Mouse (Mus musculus) forebrain, embryonic 14.5 days (tissue): ENCODE measurements at regions not wholly inside any gene's neighbourhood (a gene's known extent, or its start where the extent isn't known, plus 50 kb on each side); places are given as distances from the start of the nearest gene placed in this dataset.
A peak's percentile ranks its signal among the peaks of the same experiment; 100 is the strongest.

Source experiments
- ATAC-seq: fragments of 200-750 bp; cut with Nextera tagmentation; 2 replicates; pipeline ENCODE4 v1.8.0; 2017; ENCODE audit warnings: mild to moderate bottlenecking, moderate library complexity
- DNase-seq: peaks from one replicate; pipeline ENCODE4 v3.0.0-alpha.2; 2015; ENCODE audit warnings: low spot score
- H3K27ac ChIP-seq: fragments of 300-500 bp; sonication (generic); 2 replicates; pipeline ENCODE4 v1.5.1; 2014; ENCODE audit warnings: low read depth, mild to moderate bottlenecking, control low read depth, low read length, moderate library complexity
- H3K27me3 ChIP-seq: fragments of 300-500 bp; sonication (generic); replicated peaks from 2 replicates; pipeline ENCODE4 v1.6.1; 2014; ENCODE audit warnings: low read length, control low read depth, mixed read lengths; ENCODE audit not compliant: control insufficient read depth, insufficient read depth
- H3K36me3 ChIP-seq: fragments of 300-500 bp; sonication (generic); 2 replicates; pipeline ENCODE4 v1.6.1; 2014; ENCODE audit warnings: low read length, control low read depth; ENCODE audit not compliant: control insufficient read depth, insufficient read depth
- H3K4me1 ChIP-seq: fragments of 300-500 bp; sonication (generic); 2 replicates; pipeline ENCODE4 v1.6.1; 2014; ENCODE audit warnings: antibody characterized with exemption, low read length, control low read depth; ENCODE audit not compliant: control insufficient read depth, insufficient read depth
- H3K4me2 ChIP-seq: fragments of 300-500 bp; sonication (generic); 2 replicates; pipeline ENCODE4 v1.6.1; 2014; ENCODE audit warnings: mild to moderate bottlenecking, control low read depth, low read length
- H3K4me3 ChIP-seq: fragments of 300-500 bp; sonication (generic); 2 replicates; pipeline ENCODE4 v1.5.1; 2014; ENCODE audit warnings: low read depth, low read length, control low read depth
- H3K9ac ChIP-seq: fragments of 300-500 bp; sonication (generic); 2 replicates; pipeline ENCODE4 v1.6.1; 2014; ENCODE audit warnings: mild to moderate bottlenecking, low read length, control low read depth, moderate library complexity
- H3K9me3 ChIP-seq: fragments of 300-500 bp; sonication (generic); replicated peaks from 2 replicates; pipeline ENCODE4 v1.6.1; 2016; ENCODE audit warnings: low read length, control low read depth, mixed read lengths; ENCODE audit not compliant: control insufficient read depth
- WGBS: fragments of 180-500 bp; shearing (Covaris S2); extraction: QIAGEN DNeasy Blood & Tissue Kit; methylation state at CpG from one replicate; pipeline ENCODE4 v1.1.7; 2014; 5-methylcytosine and 5-hydroxymethylcytosine counted together

- DNase-seq (no peak), ATAC-seq (no peak)
- Histone ChIP-seq H3K27me3 (no peaks in the 10 kb centered on the region), H3K4me3 (no peak overlapping the region), H3K4me1 (no peaks in the 10 kb centered on the region), H3K9ac (no peak overlapping the region), H3K36me3 (no peaks in the 10 kb centered on the region), H3K9me3 (no peaks in the 10 kb centered on the region), H3K4me2 (no peak overlapping the region), H3K27ac (no peak overlapping the region)
- WGBS = 86% methylated on average over 6 of the region's 6 CpGs
These were observed 50.8 kb upstream of the Ptpn13 start for GRCm38 (mm10) chr5:103374162-103374561.

- H3K4me2 ChIP-seq = no peak overlapping the region
- DNase-seq (no peak), ATAC-seq (no peak)
- no peaks in the 10 kb centered on the region for H3K36me3 ChIP-seq
- H3K27ac ChIP-seq = no peak overlapping the region
- H3K4me3 ChIP-seq = no peak overlapping the region
- no peak overlapping the region for H3K9ac ChIP-seq
- no peaks in the 10 kb centered on the region for H3K27me3 ChIP-seq
- H3K4me1 ChIP-seq = no peaks in the 10 kb centered on the region
- no peaks in the 10 kb centered on the region for H3K9me3 ChIP-seq
- 93% methylated on average over 4 of the region's 4 CpGs for WGBS
These were observed 51.9 kb upstream of the Ptpn13 start for GRCm38 (mm10) chr5:103373089-103373488.

GRCm38 (mm10) chr5:103370456-103370855 lies 54.5 kb upstream of the Ptpn13 start:
- H3K36me3 ChIP-seq = no peaks in the 10 kb centered on the region
- DNase-seq (no peak), ATAC-seq (no peak)
- 86% methylated on average over 4 of the region's 4 CpGs for WGBS
- H3K27ac ChIP-seq = no peak overlapping the region
- no peak overlapping the region for H3K4me2 ChIP-seq
- no peak overlapping the region for H3K9ac ChIP-seq
- no peak overlapping the region for H3K4me3 ChIP-seq
- H3K4me1 ChIP-seq = no peaks in the 10 kb centered on the region
- no peaks in the 10 kb centered on the region for H3K27me3 ChIP-seq
- H3K9me3 ChIP-seq = no peaks in the 10 kb centered on the region

GRCm38 (mm10) chr5:103368993-103369392 lies 56.0 kb upstream of the Ptpn13 start:
- DNase-seq (no peak), ATAC-seq (no peak)
- no peak overlapping the region for H3K27ac ChIP-seq
- 79% methylated on average over 10 of the region's 10 CpGs for WGBS
- no peak overlapping the region for H3K4me2 ChIP-seq
- H3K9ac ChIP-seq = no peak overlapping the region
- no peaks in the 10 kb centered on the region for H3K27me3 ChIP-seq
- H3K4me1 ChIP-seq = peaks cover 8% of the 10 kb centered on the region
- no peaks in the 10 kb centered on the region for H3K36me3 ChIP-seq
- H3K4me3 ChIP-seq = no peak overlapping the region
- no peaks in the 10 kb centered on the region for H3K9me3 ChIP-seq

GRCm38 (mm10) chr5:103367201-103367671 lies 57.8 kb upstream of the Ptpn13 start:
- Histone ChIP-seq H3K4me3 (no peak overlapping the region), H3K4me1 (peaks cover 8% of the 10 kb centered on the region), H3K27ac (no peak overlapping the region), H3K36me3 (no peaks in the 10 kb centered on the region), H3K9me3 (no peaks in the 10 kb centered on the region), H3K4me2 (no peak overlapping the region), H3K9ac (no peak overlapping the region), H3K27me3 (no peaks in the 10 kb centered on the region)
- ATAC-seq = no peak
- DNase-seq = no peak
- 62% methylated on average over 12 of the region's 12 CpGs for WGBS

- DNase-seq (no peak), ATAC-seq (no peak)
- H3K4me2 ChIP-seq = no peak overlapping the region
- peaks cover 8% of the 10 kb centered on the region for H3K4me1 ChIP-seq
- whole genome bisulfite sequencing = 89% methylated on average over 19 of the region's 19 CpGs
- no peak overlapping the region for H3K4me3 ChIP-seq
- H3K9ac ChIP-seq = no peak overlapping the region
- H3K27ac ChIP-seq = no peak overlapping the region
- no peaks in the 10 kb centered on the region for H3K36me3 ChIP-seq
- H3K9me3 ChIP-seq = no peaks in the 10 kb centered on the region
- H3K27me3 ChIP-seq = no peaks in the 10 kb centered on the region
These were observed 59.1 kb upstream of the Ptpn13 start for GRCm38 (mm10) chr5:103365700-103366448.

GRCm38 (mm10) chr5:103364791-103365699 lies 59.9 kb upstream of the Ptpn13 start:
- peak overlapping the region; percentile 29 for H3K4me2 ChIP-seq
- peaks cover 8% of the 10 kb centered on the region for H3K4me1 ChIP-seq
- no peaks in the 10 kb centered on the region for H3K9me3 ChIP-seq
- ATAC-seq (peak; percentile 82), DNase-seq (peak; percentile 68)
- H3K27me3 ChIP-seq = no peaks in the 10 kb centered on the region
- no peaks in the 10 kb centered on the region for H3K36me3 ChIP-seq
- no peak overlapping the region for H3K4me3 ChIP-seq
- no peak overlapping the region for H3K9ac ChIP-seq
- no peak overlapping the region for H3K27ac ChIP-seq
- 49% methylated on average over 21 of the region's 21 CpGs for WGBS

GRCm38 (mm10) chr5:103360775-103361247 lies 64.2 kb upstream of the Ptpn13 start:
- H3K4me3 ChIP-seq = no peak overlapping the region
- no peak overlapping the region for H3K4me2 ChIP-seq
- no peaks in the 10 kb centered on the region for H3K27me3 ChIP-seq
- DNase-seq (no peak), ATAC-seq (no peak)
- no peaks in the 10 kb centered on the region for H3K9me3 ChIP-seq
- no peaks in the 10 kb centered on the region for H3K36me3 ChIP-seq
- H3K27ac ChIP-seq = no peak overlapping the region
- 82% methylated on average over 13 of the region's 13 CpGs for WGBS
- H3K9ac ChIP-seq = no peak overlapping the region
- H3K4me1 ChIP-seq = peaks cover 8% of the 10 kb centered on the region
